Mouse (Mus musculus) brain, embryonic 14.5 days (tissue): ENCODE measurements around the gene 1700023F06Rik.

Experiments used
- CTCF ChIP-seq: fragments of 200-500 bp; IDR thresholded peaks from 2 replicates; pipeline ENCODE4 v1.5.1; 2012; ENCODE audit warnings: inconsistent platforms, mild to moderate bottlenecking, moderate library complexity, borderline replicate concordance; ENCODE audit not compliant: insufficient read depth, insufficient read length; ENCODE audit errors: extremely low read depth
- POLR2A ChIP-seq: fragments of 200-500 bp; IDR thresholded peaks from 2 replicates; pipeline ENCODE4 v1.6.1; 2012; ENCODE audit warnings: mild to moderate bottlenecking, inconsistent platforms, borderline replicate concordance; ENCODE audit not compliant: poor library complexity, insufficient read depth, insufficient read length, severe bottlenecking; ENCODE audit errors: extremely low read depth

GRCm38 (mm10) chr11:103252380-103252779 lies 44.0 kb upstream of the 1700023F06Rik start:
- TF ChIP-seq CTCF (no peak), POLR2A (no peak)
